Mouse (Mus musculus) thymus, postnatal 36 days (tissue): Measurements from ENCODE around the gene Cr2.
"Not testable (repeated sequence)": the region's sequence is repeated elsewhere in the genome, so short reads cannot be mapped to it uniquely, and the experiment has no call there.

Experiments
- DNase-seq, 2 experiments: peaks; one replicate each; pipeline ENCODE4 v3.0.0; 2022; ENCODE audit warnings: mixed read lengths in 2 of 2

The Cr2 gene

DNA sequence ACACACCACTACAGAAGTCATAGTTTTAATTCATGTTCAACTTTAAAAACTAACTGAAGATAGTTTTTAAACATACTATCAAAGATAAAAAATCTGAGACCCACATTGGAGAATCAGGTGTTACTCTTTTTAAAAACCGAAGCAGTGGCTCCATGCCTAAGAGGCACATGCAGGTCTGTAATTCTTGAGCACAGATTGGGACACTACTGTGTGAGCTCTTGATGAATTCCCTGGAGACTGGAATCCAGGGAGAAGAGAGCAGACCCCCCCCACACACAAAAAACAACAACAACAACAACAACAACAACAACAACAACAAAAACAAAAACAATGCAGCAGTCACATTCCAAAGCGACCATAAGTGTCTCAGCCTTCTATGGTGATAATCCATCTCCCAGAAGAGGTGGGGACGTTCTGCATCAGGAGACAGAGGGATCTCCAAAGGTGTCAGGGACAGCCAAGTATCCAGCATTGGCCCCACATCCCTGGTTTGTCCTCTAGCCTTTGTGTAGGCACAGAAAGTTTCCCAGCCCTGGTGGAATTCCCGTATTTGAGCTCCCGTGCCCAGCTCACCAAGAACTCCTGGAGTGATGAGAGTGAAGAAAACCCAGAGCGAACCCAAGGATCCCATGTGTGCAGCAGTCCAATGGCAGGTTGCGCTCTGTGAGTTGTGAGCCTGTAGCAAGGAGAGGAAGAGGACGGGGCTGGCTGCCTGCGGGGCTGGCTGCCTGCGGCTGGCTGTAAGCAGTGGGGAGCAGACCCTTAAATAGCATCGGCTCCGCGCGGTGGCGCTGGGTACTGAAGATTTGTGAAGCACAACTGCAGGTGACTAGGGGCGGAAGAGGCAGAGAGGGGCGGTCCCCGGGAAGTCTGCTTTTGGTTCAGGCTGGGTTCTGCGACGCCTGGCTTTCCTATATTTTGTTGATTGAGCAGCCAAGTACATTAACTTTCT lies at the start of gene Cr2:
Cr2 (minus strand) TSS at position 737 of the 952 bp plus-strand sequence.
- peak; percentile 85 to 87 for DNase-seq

DNA sequence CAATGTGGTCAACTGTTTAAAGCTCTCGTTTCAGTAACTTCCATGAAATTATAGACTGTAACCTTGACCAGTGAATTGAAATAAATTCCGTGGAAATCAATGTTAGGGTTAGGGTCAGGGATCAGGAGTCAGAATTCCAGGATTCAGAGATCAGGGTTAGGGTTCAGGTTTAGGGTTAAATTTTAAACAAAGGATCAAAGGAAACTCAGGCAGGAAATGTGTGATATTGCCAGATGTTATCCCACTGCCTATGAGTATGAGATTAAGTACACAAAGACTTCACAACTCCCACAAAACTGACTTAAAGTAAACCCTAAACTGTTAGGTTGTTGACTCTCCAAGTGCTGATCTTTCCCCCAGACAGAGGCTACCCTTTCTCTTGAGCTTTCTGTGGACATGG lies 45.3 kb upstream of the Cr2 start:
- DNase-seq: no peak

- DNase-seq: not testable (repeated sequence)
These were observed 36.3 kb upstream of the Cr2 start for GRCm38 (mm10) chr1:195212851-195213250.

GRCm38 (mm10) chr1:195184746-195185145 lies 8.2 kb upstream of the Cr2 start:
- DNase-seq: no peak

DNA sequence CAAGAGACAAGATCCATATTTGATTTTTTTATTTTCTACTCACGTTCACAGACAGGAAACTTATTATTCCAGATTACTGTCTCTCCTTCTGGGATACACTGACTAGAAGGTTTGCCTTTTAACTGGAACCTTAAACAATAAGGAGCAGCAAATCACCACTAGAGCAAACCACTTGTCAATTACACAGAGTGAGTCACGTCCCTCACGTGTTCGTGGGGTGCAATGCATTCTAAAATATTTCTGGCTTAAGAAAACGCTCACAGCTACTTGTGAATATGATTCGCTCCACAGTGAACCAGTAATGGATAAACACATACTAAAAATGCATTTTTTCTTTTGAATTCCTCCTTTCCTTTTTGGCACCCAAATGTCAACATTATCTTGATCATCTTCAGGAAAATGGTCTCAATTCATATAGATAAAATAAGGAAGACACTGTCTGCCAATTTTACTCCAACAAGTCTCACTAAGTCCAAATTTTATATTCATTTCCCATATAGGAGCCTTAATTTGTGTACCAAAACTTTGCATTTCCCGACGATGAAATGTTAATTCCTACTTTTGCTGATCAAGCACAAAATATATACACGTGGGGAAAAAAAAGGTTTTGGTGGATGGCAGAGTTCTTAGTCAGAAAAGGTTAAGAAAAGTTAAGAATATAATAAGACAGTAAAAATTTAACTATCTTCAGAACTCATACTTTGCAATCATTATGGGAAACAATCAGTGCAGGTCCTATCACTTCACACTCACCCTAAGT lies 11.3 kb downstream of the Cr2 start:
- no peak for DNase-seq

DNA sequence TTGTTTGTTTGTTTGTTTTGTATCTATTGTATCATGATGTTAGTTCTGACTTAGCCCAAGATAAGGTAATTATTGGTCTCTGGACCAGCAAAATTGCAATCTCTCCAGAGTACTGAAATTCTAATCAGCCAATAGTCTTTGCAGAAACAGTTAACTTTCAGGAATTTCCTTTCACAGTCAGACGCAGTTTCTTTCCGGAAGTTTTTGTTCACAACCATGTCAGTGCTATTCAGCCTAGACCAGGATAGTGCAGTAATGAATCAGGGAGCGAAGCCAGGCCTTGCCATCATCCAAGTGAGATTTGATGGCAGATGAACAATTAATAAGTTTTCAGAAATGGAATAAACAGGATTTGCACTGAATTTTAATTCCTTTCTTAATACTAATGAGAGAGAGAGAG lies 44.4 kb downstream of the Cr2 start:
- no peak for DNase-seq

DNA sequence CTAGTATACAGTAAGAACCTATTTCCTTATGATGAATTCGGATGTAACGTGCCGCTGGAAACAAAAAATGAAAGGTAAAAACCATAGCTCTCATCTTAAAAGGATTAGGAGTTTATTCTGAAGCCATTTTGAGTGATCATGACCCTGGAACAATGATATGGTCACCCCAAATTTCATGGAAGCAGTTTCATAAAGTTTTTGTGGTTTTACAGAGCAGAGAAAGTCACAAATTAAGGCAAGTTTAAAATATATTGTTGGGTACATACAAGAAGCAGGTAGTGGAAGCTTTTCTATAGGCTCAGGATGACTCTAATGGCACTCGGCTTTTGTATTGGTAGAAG lies 44.9 kb downstream of the Cr2 start:
- DNase-seq: no peak

GRCm38 (mm10) chr1:195130953-195131674 lies 45.4 kb downstream of the Cr2 start, which contains the start of gene Cr1l:
Gene Cr1l (minus strand): TSS chr1:195131586.
- peak; percentile 90 to 92 for DNase-seq

DNA sequence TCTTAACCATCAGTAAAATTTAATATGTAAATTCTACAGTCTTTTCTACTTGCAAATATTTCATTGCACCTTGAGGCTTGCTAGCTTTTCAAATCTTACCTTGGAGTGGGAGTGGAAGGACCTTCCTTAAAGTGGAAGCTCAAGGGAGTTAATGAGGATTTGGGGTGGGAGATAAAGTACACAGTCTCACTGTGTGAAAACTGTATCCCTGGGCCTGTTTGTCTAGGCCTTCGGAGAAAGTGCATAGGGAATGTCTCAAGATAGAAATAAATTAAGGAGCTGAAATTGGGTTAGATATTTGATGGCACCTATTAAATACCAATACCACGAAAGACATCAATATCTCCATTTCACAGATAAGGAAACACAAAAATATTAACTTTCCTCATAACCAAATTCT lies 46.0 kb downstream of the Cr2 start:
- DNase-seq: no peak

- no peak for DNase-seq
These were observed 46.6 kb downstream of the Cr2 start for GRCm38 (mm10) chr1:195129867-195130266.

DNA sequence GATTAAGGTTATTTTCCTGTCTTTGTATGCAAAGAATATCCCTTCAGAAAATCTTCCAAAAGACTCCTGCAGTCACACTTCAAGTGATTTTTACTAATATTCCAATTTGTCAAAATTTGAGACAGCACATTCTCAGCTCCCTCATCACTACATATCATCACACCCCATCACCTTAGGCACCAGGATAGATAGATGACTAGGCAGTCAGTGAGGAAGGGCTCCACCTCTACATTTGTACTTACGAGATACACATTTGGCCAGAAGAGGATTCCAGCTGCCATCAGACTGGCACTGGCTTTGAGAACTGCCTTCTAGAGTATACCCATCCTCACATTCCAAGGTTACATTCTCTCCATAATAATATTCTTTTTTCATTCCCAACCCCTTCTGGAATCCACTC lies 62.1 kb downstream of the Cr2 start:
- no peak for DNase-seq

- DNase-seq: no peak
These were observed 62.9 kb downstream of the Cr2 start for GRCm38 (mm10) chr1:195113621-195114020.

GRCm38 (mm10) chr1:195100693-195101092 lies 75.8 kb downstream of the Cr2 start:
- no peak for DNase-seq

- no peak for DNase-seq
These were observed 78.5 kb downstream of the Cr2 start for GRCm38 (mm10) chr1:195098004-195098403.

DNA sequence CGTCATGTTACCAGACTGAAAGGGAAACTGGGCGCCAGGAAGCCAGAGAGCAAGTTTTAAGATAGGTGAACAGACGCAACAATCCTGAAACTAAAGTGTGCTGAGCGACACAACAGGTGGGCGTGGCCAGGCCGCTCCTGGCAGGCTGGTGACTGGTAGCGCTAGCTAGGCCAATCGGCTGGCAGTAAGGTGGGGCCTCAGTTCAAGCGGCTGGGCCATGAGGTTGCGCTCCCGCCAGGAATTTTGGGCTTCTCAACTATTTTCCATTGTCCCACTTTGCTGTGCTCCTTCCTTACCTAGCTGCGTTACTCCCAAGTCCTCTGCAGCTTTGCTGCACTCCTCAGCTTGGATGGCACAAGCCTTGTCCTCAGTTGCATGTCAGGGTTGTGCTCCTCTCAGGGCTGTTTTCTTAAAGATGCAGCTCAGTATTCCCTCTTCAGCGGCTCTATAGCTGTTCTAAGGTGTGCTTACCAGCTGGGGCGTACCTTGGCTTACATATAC lies 84.2 kb downstream of the Cr2 start, which contains the start of gene Cd46:
Cd46 (minus strand) TSS at position 30 of the 501 bp plus-strand sequence.
- DNase-seq: peak; percentile 70 to 79

DNA sequence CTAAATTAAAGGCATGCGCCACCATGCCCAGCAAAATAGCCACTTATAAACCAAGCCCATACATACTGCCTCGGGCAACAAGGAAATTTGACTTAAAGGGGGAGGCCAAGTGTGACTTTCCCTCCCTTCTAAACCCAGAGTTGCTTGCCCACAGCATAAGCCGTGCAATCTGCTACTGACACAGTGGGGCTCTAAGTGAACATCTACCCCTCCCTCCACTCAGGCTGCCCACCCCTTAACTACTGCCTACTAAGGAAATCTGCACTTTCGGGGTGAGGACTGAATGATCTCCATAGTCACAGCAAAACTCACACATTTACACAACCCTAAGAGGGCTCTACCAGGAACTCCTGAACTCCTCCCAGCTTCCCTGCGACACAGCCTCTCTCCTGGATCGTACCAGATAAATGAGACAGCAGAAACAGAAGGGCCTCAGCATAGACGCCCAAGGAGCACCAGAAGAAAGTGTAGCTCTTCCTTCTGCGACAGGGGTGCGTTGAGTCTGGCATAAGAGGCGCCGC lies 84.8 kb downstream of the Cr2 start:
- no peak for DNase-seq
